Mouse (Mus musculus): ENCODE data around the gene Eid2b. TPM values are rescaled to one million over a fixed set of nuclear protein-coding genes. Genes with fewer than 3 reads are reported as not detected.

The Eid2b gene
- total and polyA plus RNA-seq, 3 experiments, result 3.2 to 5.3 TPM; not detected in 1

DNA sequence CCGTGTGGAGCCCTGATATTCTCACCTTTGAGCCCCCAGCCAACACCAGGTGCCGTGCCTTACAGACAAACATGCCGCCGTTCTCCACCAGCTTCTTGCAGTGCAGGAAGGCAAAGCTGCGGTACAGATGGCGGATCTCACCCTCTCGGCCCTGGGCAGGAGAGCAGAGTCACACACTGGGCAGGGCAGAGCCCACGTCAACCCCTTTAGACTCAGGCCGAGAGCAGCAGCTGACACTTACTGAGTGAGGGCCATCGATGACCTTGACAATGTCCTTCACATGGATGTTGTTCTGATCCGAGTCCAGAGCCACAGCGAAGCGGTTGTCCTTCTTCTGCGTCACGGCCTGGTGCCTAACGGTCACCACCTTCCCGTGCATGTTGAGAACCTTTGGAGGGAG lies 41.2 kb downstream of the Eid2b start:
- H3K36me3 ChIP-seq (ENCODE audit: control insufficient read depth in 1 of 2, insufficient read depth in 2 of 2, low read length in 2 of 2), result peaks cover 0 to 22% of the 10 kb centered on the region in 2 experiments; a peak in 2 of 4 replicates
- H3K4me3 ChIP-seq (ENCODE audit: control insufficient read depth in 1 of 2, insufficient read depth in 1 of 2, low read depth in 2 of 2, low read length in 2 of 2), result no peak overlapping the region
- DNase-seq (ENCODE audit: low read depth, low spot score), result no peak
- no peaks in the 10 kb centered on the region for H3K4me1 ChIP-seq (ENCODE audit: control insufficient read depth in 1 of 2, insufficient read depth in 2 of 2, low read length in 2 of 2)
- no peaks in the 10 kb centered on the region for H3K9me3 ChIP-seq (replicated peaks; ENCODE audit: insufficient read depth, low read length)
- no peak overlapping the region for H3K9ac ChIP-seq (ENCODE audit: control insufficient read depth, low read depth, low read length, poor library complexity, severe bottlenecking)
- H3K79me2 ChIP-seq (ENCODE audit: control insufficient read depth, insufficient read depth, low read length, poor library complexity), result no peaks in the 10 kb centered on the region
- TF ChIP-seq BHLHE40 (IDR thresholded peaks at IDR 0.05; ENCODE audit: borderline replicate concordance, low read depth, low read length) (no peak), SMC3 (IDR thresholded peaks at IDR 0.05; ENCODE audit: low read depth, low read length) (no peak), TBP (IDR thresholded peaks at IDR 0.05; ENCODE audit: low read depth, low read length) (no peak), NRF1 (IDR thresholded peaks at IDR 0.05; ENCODE audit: insufficient read depth, low read depth, low read length, poor library complexity, severe bottlenecking) (no peak), MAX (IDR thresholded peaks at IDR 0.05; ENCODE audit: low read length) (no peak), CHD2 (IDR thresholded peaks at IDR 0.05; ENCODE audit: low read length) (no peak)
- no peaks in the 10 kb centered on the region for H3K27me3 ChIP-seq (ENCODE audit: control insufficient read depth in 1 of 2, insufficient read depth in 2 of 2, low read length in 2 of 2)
- H3K27ac ChIP-seq (ENCODE audit: control insufficient read depth, low read depth, low read length), result no peak overlapping the region

DNA sequence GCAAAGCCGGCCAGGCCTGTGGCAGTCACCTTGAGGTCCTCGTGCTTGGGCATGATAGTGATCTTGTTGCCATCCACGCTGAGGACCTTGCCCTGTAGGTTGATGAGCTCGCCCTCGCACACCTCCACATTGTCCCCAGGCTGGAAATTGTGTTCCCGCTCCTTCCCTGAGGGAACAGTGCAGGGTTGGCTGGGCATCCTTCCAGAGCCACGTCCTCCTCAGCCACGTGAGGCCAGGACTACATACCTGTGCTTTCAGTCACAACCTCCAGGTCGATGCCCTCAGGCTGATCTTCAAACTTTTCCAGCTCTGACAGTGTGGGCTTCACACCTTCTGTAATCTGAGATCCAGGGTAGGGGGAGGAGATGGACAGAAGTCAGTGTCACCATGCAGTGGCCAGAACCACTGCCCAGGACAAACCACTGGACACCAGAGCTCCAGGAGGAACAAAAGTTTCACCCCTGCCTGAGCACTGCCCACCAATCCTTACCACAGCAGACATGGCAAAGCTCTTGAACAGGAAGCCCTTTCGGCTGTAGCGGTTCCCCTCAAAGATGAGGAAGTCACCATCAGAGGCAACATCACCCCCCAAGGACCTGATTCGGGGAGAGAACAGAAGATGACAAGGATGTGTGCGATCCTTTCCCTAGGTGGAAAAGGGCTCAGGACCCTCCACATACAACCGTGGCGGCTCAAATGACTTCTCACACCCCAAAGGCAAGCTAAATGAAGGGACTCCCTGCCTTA lies 44.6 kb downstream of the Eid2b start:
- H3K4me3 ChIP-seq (ENCODE audit: control insufficient read depth in 1 of 2, insufficient read depth in 1 of 2, low read depth in 2 of 2, low read length in 2 of 2), result no peak overlapping the region
- peaks cover 6 to 8% of the 10 kb centered on the region in 2 experiments for H3K4me1 ChIP-seq (ENCODE audit: control insufficient read depth in 1 of 2, insufficient read depth in 2 of 2, low read length in 2 of 2)
- no peaks in the 10 kb centered on the region for H3K9me3 ChIP-seq (replicated peaks; ENCODE audit: insufficient read depth, low read length)
- TF ChIP-seq MYB (IDR thresholded peaks at IDR 0.05; ENCODE audit: low read depth, low read length) (no peak), POLR2AphosphoS2 (IDR thresholded peaks at IDR 0.05; ENCODE audit: low read length) (no peak), MAZ (IDR thresholded peaks at IDR 0.05; ENCODE audit: low read depth, low read length) (no peak), NRF1 (IDR thresholded peaks at IDR 0.05; ENCODE audit: insufficient read depth, low read depth, low read length, poor library complexity, severe bottlenecking) (no peak), CHD2 (IDR thresholded peaks at IDR 0.05; ENCODE audit: low read length) (no peak), BHLHE40 (IDR thresholded peaks at IDR 0.05; ENCODE audit: borderline replicate concordance, low read depth, low read length) (no peak), USF1 (IDR thresholded peaks at IDR 0.05; ENCODE audit: low read depth, low read length) (no peak), ZC3H11A (IDR thresholded peaks at IDR 0.05; ENCODE audit: low read depth, low read length) (no peak), CHD1 (IDR thresholded peaks at IDR 0.05; ENCODE audit: low read depth, low read length) (no peak), MAFK (IDR thresholded peaks at IDR 0.05; ENCODE audit: borderline replicate concordance, low read depth, low read length) (no peak), ETS1 (IDR thresholded peaks at IDR 0.05; ENCODE audit: low read depth, low read length) (no peak), USF2 (IDR thresholded peaks at IDR 0.05; ENCODE audit: borderline replicate concordance in 1 of 2, insufficient read depth in 1 of 2, low read depth in 1 of 2, low read length in 2 of 2) (no peak), ZNF384 (IDR thresholded peaks at IDR 0.05; ENCODE audit: low read depth, low read length) (no peak), POLR2AphosphoS5 (IDR thresholded peaks at IDR 0.05; ENCODE audit: borderline replicate concordance, low read depth, low read length) (no peak), CTCF (IDR thresholded peaks at IDR 0.05 in 2 of 3, conservative IDR thresholded peaks at IDR 0.05 in 1 of 3; ENCODE audit: control insufficient read depth in 1 of 3, insufficient read depth in 1 of 3, low read depth in 2 of 3, low read length in 3 of 3, poor library complexity in 1 of 3, severe bottlenecking in 1 of 3) (no peak), KAT2A (conservative IDR thresholded peaks at IDR 0.05; ENCODE audit: low read depth, low read length) (no peak)
- H3K27me3 ChIP-seq (ENCODE audit: control insufficient read depth in 1 of 2, insufficient read depth in 2 of 2, low read length in 2 of 2), result no peaks in the 10 kb centered on the region
- DNase-seq (ENCODE audit: low read depth, low spot score), result no peak
- H3K79me2 ChIP-seq (ENCODE audit: control insufficient read depth, insufficient read depth, low read length, poor library complexity), result no peaks in the 10 kb centered on the region
- no peak overlapping the region for H3K27ac ChIP-seq (ENCODE audit: control insufficient read depth, low read depth, low read length)
- no peak overlapping the region for H3K9ac ChIP-seq (ENCODE audit: control insufficient read depth, low read depth, low read length, poor library complexity, severe bottlenecking)
- peaks cover 7 to 41% of the 10 kb centered on the region in 2 experiments for H3K36me3 ChIP-seq (ENCODE audit: control insufficient read depth in 1 of 2, insufficient read depth in 2 of 2, low read length in 2 of 2)

All from MEL (cell line).